Mouse (Mus musculus) liver, embryonic 16.5 days (tissue): ENCODE measurements around the gene Ttbk1. TPM values are rescaled to one million over a fixed set of nuclear protein-coding genes. Genes with fewer than 3 reads are reported as not detected.
A peak's percentile ranks its signal among the peaks of the same experiment; 100 is the strongest.
"Not testable (repeated sequence)": the region's sequence is repeated elsewhere in the genome, so short reads cannot be mapped to it uniquely, and the experiment has no call there.

Source experiments
- ATAC-seq: fragments of 200-750 bp; cut with Nextera tagmentation; 2 replicates; pipeline ENCODE4 v1.8.0; 2017; ENCODE audit warnings: low read depth, mild to moderate bottlenecking, moderate number of reproducible peaks, moderate library complexity
- H3K27ac ChIP-seq: fragments of 300-500 bp; sonication (generic); 2 replicates; pipeline ENCODE4 v1.5.1; 2014; ENCODE audit warnings: mild to moderate bottlenecking, low read length
- H3K27me3 ChIP-seq: fragments of 300-500 bp; sonication (generic); 2 replicates; pipeline ENCODE4 v1.6.1; 2014; ENCODE audit warnings: low read depth, low read length, mixed read lengths; ENCODE audit not compliant: control insufficient read depth, insufficient read depth
- H3K36me3 ChIP-seq: fragments of 300-500 bp; sonication (generic); 2 replicates; pipeline ENCODE4 v1.6.1; 2014; ENCODE audit warnings: mild to moderate bottlenecking; ENCODE audit not compliant: control insufficient read depth, insufficient read depth
- H3K4me1 ChIP-seq: fragments of 300-500 bp; sonication (generic); 2 replicates; pipeline ENCODE4 v1.6.1; 2014; ENCODE audit warnings: low read depth, low read length, mixed read lengths; ENCODE audit not compliant: control insufficient read depth
- H3K4me2 ChIP-seq: fragments of 300-500 bp; sonication (generic); 2 replicates; pipeline ENCODE4 v1.6.1; 2014; ENCODE audit warnings: low read depth, low read length, mixed read lengths
- H3K4me3 ChIP-seq: fragments of 300-500 bp; sonication (generic); 2 replicates; pipeline ENCODE4 v1.5.1; 2014; ENCODE audit warnings: low read depth, mild to moderate bottlenecking, low read length
- H3K9ac ChIP-seq: fragments of 300-500 bp; sonication (generic); 2 replicates; pipeline ENCODE4 v1.6.1; 2014; ENCODE audit warnings: low read depth, low read length
- H3K9me3 ChIP-seq: fragments of 300-500 bp; sonication (generic); replicated peaks from 2 replicates; pipeline ENCODE4 v1.6.1; 2016; ENCODE audit warnings: low read length; ENCODE audit not compliant: control insufficient read depth
- WGBS: fragments of 180-500 bp; shearing (Covaris S2); extraction: QIAGEN DNeasy Blood & Tissue Kit; methylation state at CpG from one replicate; pipeline ENCODE4 v1.1.7; 2014; ENCODE audit not compliant: insufficient replicate concordance; 5-methylcytosine and 5-hydroxymethylcytosine counted together
- polyA plus RNA-seq: library from polyadenylated mRNA; unstranded; fragments of >200 nt; fragmentation: Nextera tagmentation; extraction: Ambion mirVana; gene quantifications from 2 replicates; pipeline ENCODE4 v1.2.1, GENCODE M21; 2015

The Ttbk1 gene
- polyA plus RNA-seq, 1 experiment from 2014 or later, result not detected

GRCm38 (mm10) chr17:46511059-46511710, 23.7 kb upstream of the Ttbk1 start:
- H3K4me3 ChIP-seq, result no peak overlapping the region
- H3K9me3 ChIP-seq, result no peaks in the 10 kb centered on the region
- no peak overlapping the region for H3K9ac ChIP-seq
- no peaks in the 10 kb centered on the region for H3K27me3 ChIP-seq
- H3K27ac ChIP-seq, result no peak overlapping the region
- WGBS, result 51% methylated on average over 11 of the region's 11 CpGs
- H3K36me3 ChIP-seq, result no peaks in the 10 kb centered on the region
- no peak overlapping the region for H3K4me2 ChIP-seq
- ATAC-seq, result no peak
- no peaks in the 10 kb centered on the region for H3K4me1 ChIP-seq

GRCm38 (mm10) chr17:46505617-46506016, 18.1 kb upstream of the Ttbk1 start:
- H3K4me1 ChIP-seq, result no peaks in the 10 kb centered on the region
- H3K27ac ChIP-seq, result no peak overlapping the region
- no peak overlapping the region for H3K4me3 ChIP-seq
- no peak for ATAC-seq
- no peaks in the 10 kb centered on the region for H3K27me3 ChIP-seq
- no peak overlapping the region for H3K4me2 ChIP-seq
- WGBS, result 66% methylated on average over 3 of the region's 3 CpGs
- no peaks in the 10 kb centered on the region for H3K9me3 ChIP-seq
- H3K9ac ChIP-seq, result no peak overlapping the region
- no peaks in the 10 kb centered on the region for H3K36me3 ChIP-seq

GRCm38 (mm10) chr17:46503847-46504638, 16.6 kb upstream of the Ttbk1 start:
- Histone ChIP-seq H3K36me3 (no peaks in the 10 kb centered on the region), H3K9ac (no peak overlapping the region), H3K4me3 (no peak overlapping the region), H3K4me1 (no peaks in the 10 kb centered on the region), H3K9me3 (no peaks in the 10 kb centered on the region), H3K4me2 (no peak overlapping the region), H3K27ac (no peak overlapping the region), H3K27me3 (no peaks in the 10 kb centered on the region)
- WGBS, result 57% methylated on average over 14 of the region's 14 CpGs
- ATAC-seq, result no peak

- H3K4me1 ChIP-seq, result no peaks in the 10 kb centered on the region; the same call in 1 of the 2 replicates
- H3K9me3 ChIP-seq, result no peaks in the 10 kb centered on the region
- H3K4me3 ChIP-seq, result no peak overlapping the region
- H3K4me2 ChIP-seq, result no peak overlapping the region
- no peaks in the 10 kb centered on the region; the same call in 1 of the 2 replicates for H3K27me3 ChIP-seq
- no peak overlapping the region for H3K9ac ChIP-seq
- no peaks in the 10 kb centered on the region for H3K36me3 ChIP-seq
- no peak for ATAC-seq
- 55% methylated on average over 2 of the region's 2 CpGs for WGBS
- H3K27ac ChIP-seq, result no peak overlapping the region
Observed at GRCm38 (mm10) chr17:46502775-46503174, 15.3 kb upstream of the Ttbk1 start.

- Histone ChIP-seq H3K27ac (no peak overlapping the region), H3K9ac (no peak overlapping the region), H3K4me3 (no peak overlapping the region), H3K9me3 (no peaks in the 10 kb centered on the region), H3K4me2 (no peak overlapping the region), H3K36me3 (no peaks in the 10 kb centered on the region), H3K4me1 (peaks cover 10% of the 10 kb centered on the region), H3K27me3 (peaks cover 9% of the 10 kb centered on the region; the same call in 1 of the 2 replicates)
- no peak for ATAC-seq
- whole genome bisulfite sequencing, result 72% methylated on average over 8 of the region's 8 CpGs
Observed at GRCm38 (mm10) chr17:46497956-46498355, 10.5 kb upstream of the Ttbk1 start.

GRCm38 (mm10) chr17:46496623-46497434, 9.4 kb upstream of the Ttbk1 start, which contains the start of gene Dnph1:
TSS of gene Dnph1 (plus strand) at chr17:46496711.
- under 1% methylated on average over 44 of the region's 44 CpGs for WGBS
- H3K4me3 ChIP-seq, result peak within 1 kb of the TSS; percentile 70
- peak; percentile 98 for ATAC-seq
- no peaks in the 10 kb centered on the region for H3K9me3 ChIP-seq
- H3K27me3 ChIP-seq, result peaks cover 12% of the 10 kb centered on the region; the same call in 1 of the 2 replicates
- no peaks in the 10 kb centered on the region for H3K36me3 ChIP-seq
- H3K4me1 ChIP-seq, result peaks cover 10% of the 10 kb centered on the region
- peak within 1 kb of the TSS; percentile 91 for H3K4me2 ChIP-seq
- H3K27ac ChIP-seq, result no peak within 1 kb of the TSS
- peak within 1 kb of the TSS; percentile 71 for H3K9ac ChIP-seq

- Histone ChIP-seq H3K27me3 (peaks cover 12% of the 10 kb centered on the region; the same call in 1 of the 2 replicates), H3K4me2 (0 out of 2 replicates have a peak overlapping the region, but pooled peaks have one; percentile 91)
- not testable (repeated sequence) for H3K9ac ChIP-seq, H3K36me3 ChIP-seq, H3K4me1 ChIP-seq, H3K4me3 ChIP-seq, H3K27ac ChIP-seq, H3K9me3 ChIP-seq
- peak; percentile 40; the same call in 1 of the 2 replicates for ATAC-seq
Observed at GRCm38 (mm10) chr17:46496081-46496480, 8.6 kb upstream of the Ttbk1 start.

GRCm38 (mm10) chr17:46495486-46495885, 8.0 kb upstream of the Ttbk1 start:
- Histone ChIP-seq H3K27ac (no peak overlapping the region), H3K9ac (no peak overlapping the region), H3K4me2 (no peak overlapping the region), H3K4me1 (peaks cover 10% of the 10 kb centered on the region), H3K36me3 (no peaks in the 10 kb centered on the region), H3K27me3 (peaks cover 12% of the 10 kb centered on the region; the same call in 1 of the 2 replicates), H3K4me3 (no peak overlapping the region), H3K9me3 (no peaks in the 10 kb centered on the region)
- no peak for ATAC-seq
- 64% methylated on average over 5 of the region's 5 CpGs for WGBS
